Mouse (Mus musculus): Measurements from ENCODE around the gene Slco3a1. TPM values are rescaled to one million over a fixed set of nuclear protein-coding genes. Genes with fewer than 3 reads are reported as not detected.
"Not testable (repeated sequence)": the region's sequence is repeated elsewhere in the genome, so short reads cannot be mapped to it uniquely, and the experiment has no call there.

The Slco3a1 gene
- total RNA-seq, 2 experiments from 2014 or later = 3.3 to 4.4 TPM

- no peak for ATAC-seq (replicated peaks; ENCODE audit: low FRiP score, poor library complexity, severe bottlenecking)
Measured at GRCm38 (mm10) chr7:74447781-74448180, 106.8 kb downstream of the Slco3a1 start.

GRCm38 (mm10) chr7:74445148-74445547, 109.4 kb downstream of the Slco3a1 start:
- ATAC-seq (replicated peaks; ENCODE audit: low FRiP score, poor library complexity, severe bottlenecking) = no peak

- ATAC-seq (replicated peaks; ENCODE audit: low FRiP score, poor library complexity, severe bottlenecking) = no peak
Measured at GRCm38 (mm10) chr7:74442380-74442779, 112.2 kb downstream of the Slco3a1 start.

GRCm38 (mm10) chr7:74437534-74437933, 117.0 kb downstream of the Slco3a1 start:
- ATAC-seq (replicated peaks; ENCODE audit: low FRiP score, poor library complexity, severe bottlenecking) = no peak

GRCm38 (mm10) chr7:74436642-74437041, 117.9 kb downstream of the Slco3a1 start:
- no peak for ATAC-seq (replicated peaks; ENCODE audit: low FRiP score, poor library complexity, severe bottlenecking)

- no peak for ATAC-seq (replicated peaks; ENCODE audit: low FRiP score, poor library complexity, severe bottlenecking)
Measured at GRCm38 (mm10) chr7:74432950-74433349, 121.6 kb downstream of the Slco3a1 start.

- ATAC-seq (replicated peaks; ENCODE audit: low FRiP score, poor library complexity, severe bottlenecking) = no peak
Measured at GRCm38 (mm10) chr7:74429252-74429651, 125.3 kb downstream of the Slco3a1 start.

- no peak for ATAC-seq (replicated peaks; ENCODE audit: low FRiP score, poor library complexity, severe bottlenecking)
Measured at GRCm38 (mm10) chr7:74427135-74427534, 127.4 kb downstream of the Slco3a1 start.

- ATAC-seq (replicated peaks; ENCODE audit: low FRiP score, poor library complexity, severe bottlenecking) = no peak
Measured at GRCm38 (mm10) chr7:74425941-74426340, 128.6 kb downstream of the Slco3a1 start.

- no peak for ATAC-seq (replicated peaks; ENCODE audit: low FRiP score, poor library complexity, severe bottlenecking)
Measured at GRCm38 (mm10) chr7:74423928-74424850, 130.4 kb downstream of the Slco3a1 start.

- no peak for ATAC-seq (replicated peaks; ENCODE audit: low FRiP score, poor library complexity, severe bottlenecking)
Measured at GRCm38 (mm10) chr7:74423316-74423715, 131.3 kb downstream of the Slco3a1 start.

- no peak for ATAC-seq (replicated peaks; ENCODE audit: low FRiP score, poor library complexity, severe bottlenecking)
Measured at GRCm38 (mm10) chr7:74422731-74423130, 131.8 kb downstream of the Slco3a1 start.

GRCm38 (mm10) chr7:74422002-74422401, 132.6 kb downstream of the Slco3a1 start:
- ATAC-seq (replicated peaks; ENCODE audit: low FRiP score, poor library complexity, severe bottlenecking) = no peak

- ATAC-seq (replicated peaks; ENCODE audit: low FRiP score, poor library complexity, severe bottlenecking) = no peak
Measured at GRCm38 (mm10) chr7:74421591-74421990, 133.0 kb downstream of the Slco3a1 start.

GRCm38 (mm10) chr7:74419706-74420105, 134.9 kb downstream of the Slco3a1 start:
- ATAC-seq (replicated peaks; ENCODE audit: low FRiP score, poor library complexity, severe bottlenecking) = no peak

- ATAC-seq (replicated peaks; ENCODE audit: low FRiP score, poor library complexity, severe bottlenecking) = no peak
Measured at GRCm38 (mm10) chr7:74417009-74417408, 137.6 kb downstream of the Slco3a1 start.

GRCm38 (mm10) chr7:74415241-74415640, 139.3 kb downstream of the Slco3a1 start:
- no peak for ATAC-seq (replicated peaks; ENCODE audit: low FRiP score, poor library complexity, severe bottlenecking)

- ATAC-seq (replicated peaks; ENCODE audit: low FRiP score, poor library complexity, severe bottlenecking) = no peak
Measured at GRCm38 (mm10) chr7:74413738-74414716, 140.6 kb downstream of the Slco3a1 start.

- no peak for ATAC-seq (replicated peaks; ENCODE audit: low FRiP score, poor library complexity, severe bottlenecking)
Measured at GRCm38 (mm10) chr7:74408601-74409323, 145.8 kb downstream of the Slco3a1 start.

- not testable (repeated sequence) for ATAC-seq (replicated peaks; ENCODE audit: low FRiP score, poor library complexity, severe bottlenecking)
Measured at GRCm38 (mm10) chr7:74407851-74408250, 146.7 kb downstream of the Slco3a1 start.
